Mouse (Mus musculus) neural tube, embryonic 15.5 days (tissue): ENCODE results near the gene Slc2a5. TPM values are rescaled to one million over a fixed set of nuclear protein-coding genes. Genes with fewer than 3 reads are reported as not detected.
A peak's percentile ranks its signal among the peaks of the same experiment; 100 is the strongest.

Experiments used
- ATAC-seq: fragments of 200-750 bp; cut with Nextera tagmentation; 2 replicates; pipeline ENCODE4 v1.8.0; 2017; ENCODE audit warnings: mild to moderate bottlenecking, moderate TSS enrichment, moderate library complexity; ENCODE audit not compliant: low FRiP score
- H3K27ac ChIP-seq: fragments of 300-500 bp; sonication (generic); replicated peaks from 2 replicates; pipeline ENCODE4 v1.5.1; 2015; ENCODE audit warnings: mild to moderate bottlenecking, inconsistent platforms
- H3K27me3 ChIP-seq: fragments of 300-500 bp; sonication (generic); replicated peaks from 2 replicates; pipeline ENCODE4 v1.6.1; 2015; ENCODE audit warnings: inconsistent platforms
- H3K36me3 ChIP-seq: fragments of 300-500 bp; sonication (generic); 2 replicates; pipeline ENCODE4 v1.6.1; 2015; ENCODE audit warnings: inconsistent platforms
- H3K4me1 ChIP-seq: fragments of 300-500 bp; sonication (generic); 2 replicates; pipeline ENCODE4 v1.6.1; 2015; ENCODE audit warnings: inconsistent platforms
- H3K4me2 ChIP-seq: fragments of 300-500 bp; sonication (generic); 2 replicates; pipeline ENCODE4 v1.6.1; 2015; ENCODE audit warnings: inconsistent platforms, mild to moderate bottlenecking, moderate library complexity
- H3K4me3 ChIP-seq: fragments of 300-500 bp; sonication (generic); replicated peaks from 2 replicates; pipeline ENCODE4 v1.5.1; 2015; ENCODE audit warnings: mild to moderate bottlenecking, inconsistent platforms
- H3K9ac ChIP-seq: fragments of 300-500 bp; sonication (generic); replicated peaks from 2 replicates; pipeline ENCODE4 v1.6.1; 2015; ENCODE audit warnings: mild to moderate bottlenecking, inconsistent platforms
- H3K9me3 ChIP-seq: fragments of 300-500 bp; sonication (generic); replicated peaks from 2 replicates; pipeline ENCODE4 v1.6.1; 2016; ENCODE audit warnings: inconsistent platforms
- WGBS: fragments of 180-500 bp; shearing (Covaris S2); methylation state at CpG from one replicate; pipeline ENCODE4 v1.1.7; 2015; ENCODE audit warnings: mixed read lengths; 5-methylcytosine and 5-hydroxymethylcytosine counted together
- polyA plus RNA-seq: library from polyadenylated mRNA; unstranded; fragments of >200 nt; fragmentation: Nextera tagmentation; extraction: Ambion mirVana; gene quantifications from 2 replicates; pipeline ENCODE4 v1.2.1, GENCODE M21; 2015

Slc2a5 gene
- polyA plus RNA-seq, 1 experiment from 2014 or later: 2.4 TPM

DNA sequence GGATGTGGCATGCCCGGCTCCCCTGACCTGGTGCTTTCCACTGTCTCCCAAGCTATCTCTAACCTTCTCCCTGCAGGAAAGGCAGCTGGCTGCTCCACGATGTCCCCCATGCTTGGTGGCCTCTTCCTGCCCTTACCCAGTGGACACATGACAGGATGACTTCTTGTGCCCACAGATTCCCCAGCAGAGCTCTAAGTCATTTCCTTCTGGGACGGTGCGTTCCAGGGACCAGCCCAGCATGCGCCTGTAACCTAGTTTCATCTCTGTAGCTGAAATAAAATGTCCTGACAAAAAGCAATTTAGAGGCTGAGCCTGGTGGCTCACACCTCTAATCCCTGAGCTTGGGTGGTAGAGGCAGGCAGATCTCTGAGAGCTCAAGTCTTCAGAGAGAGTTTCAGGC lies 12.4 kb upstream of the Slc2a5 start:
- Histone ChIP-seq H3K9me3 (no peaks in the 10 kb centered on the region), H3K27ac (no peak overlapping the region), H3K36me3 (no peaks in the 10 kb centered on the region), H3K4me1 (no peaks in the 10 kb centered on the region), H3K4me3 (no peak overlapping the region), H3K9ac (no peak overlapping the region), H3K27me3 (no peaks in the 10 kb centered on the region), H3K4me2 (no peak overlapping the region)
- ATAC-seq: no peak
- 84% methylated on average over 5 of the region's 5 CpGs for WGBS

DNA sequence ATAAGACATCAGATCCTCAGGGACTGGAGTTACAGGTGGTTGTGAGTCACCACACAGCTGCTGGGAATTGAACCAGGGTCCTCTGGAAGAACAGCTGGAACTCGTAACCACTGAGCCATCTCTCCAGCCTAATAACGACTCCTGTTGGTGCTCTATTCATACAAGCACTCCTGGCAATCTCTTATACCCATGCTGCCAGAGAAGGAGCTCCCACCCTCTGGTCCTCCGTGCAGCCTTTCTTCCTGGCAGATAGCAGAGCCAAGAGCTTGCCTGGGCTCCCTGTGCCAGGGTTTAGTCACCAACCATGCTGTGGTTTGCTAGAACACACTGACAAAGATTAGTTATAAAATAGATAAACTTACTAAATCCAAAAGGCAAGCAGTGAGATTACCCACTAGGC lies 9.4 kb upstream of the Slc2a5 start:
- no peak overlapping the region for H3K4me2 ChIP-seq
- no peaks in the 10 kb centered on the region for H3K4me1 ChIP-seq
- H3K27ac ChIP-seq: no peak overlapping the region
- no peak overlapping the region for H3K9ac ChIP-seq
- H3K27me3 ChIP-seq: no peaks in the 10 kb centered on the region
- ATAC-seq: no peak
- H3K4me3 ChIP-seq: no peak overlapping the region
- no peaks in the 10 kb centered on the region for H3K9me3 ChIP-seq
- no peaks in the 10 kb centered on the region for H3K36me3 ChIP-seq
- 63% methylated on average over 3 of the region's 3 CpGs for WGBS

DNA sequence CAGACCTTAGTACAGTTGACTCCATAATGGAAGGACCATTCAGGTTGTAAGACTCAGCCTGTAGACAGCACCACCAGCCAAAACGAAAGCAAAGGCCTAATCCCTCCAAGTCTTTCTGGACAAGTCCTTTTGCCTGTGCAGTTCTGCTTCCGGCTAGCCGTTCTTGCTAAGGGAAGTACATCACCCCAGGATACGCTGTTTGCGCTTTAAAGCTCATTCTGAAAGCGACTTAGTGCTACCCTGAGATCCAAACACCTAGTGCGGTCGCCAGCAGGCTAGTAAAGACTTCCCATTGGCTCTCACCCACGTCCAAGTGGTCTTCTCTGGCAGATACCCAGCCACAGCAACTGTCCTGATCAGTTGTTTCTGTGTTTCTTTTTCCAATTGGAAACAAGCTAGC lies 8.7 kb upstream of the Slc2a5 start:
- WGBS: 76% methylated on average over 9 of the region's 9 CpGs
- Histone ChIP-seq H3K27ac (no peak overlapping the region), H3K36me3 (no peaks in the 10 kb centered on the region), H3K9me3 (no peaks in the 10 kb centered on the region), H3K4me2 (no peak overlapping the region), H3K4me1 (no peaks in the 10 kb centered on the region), H3K4me3 (no peak overlapping the region), H3K27me3 (no peaks in the 10 kb centered on the region), H3K9ac (no peak overlapping the region)
- no peak for ATAC-seq

DNA sequence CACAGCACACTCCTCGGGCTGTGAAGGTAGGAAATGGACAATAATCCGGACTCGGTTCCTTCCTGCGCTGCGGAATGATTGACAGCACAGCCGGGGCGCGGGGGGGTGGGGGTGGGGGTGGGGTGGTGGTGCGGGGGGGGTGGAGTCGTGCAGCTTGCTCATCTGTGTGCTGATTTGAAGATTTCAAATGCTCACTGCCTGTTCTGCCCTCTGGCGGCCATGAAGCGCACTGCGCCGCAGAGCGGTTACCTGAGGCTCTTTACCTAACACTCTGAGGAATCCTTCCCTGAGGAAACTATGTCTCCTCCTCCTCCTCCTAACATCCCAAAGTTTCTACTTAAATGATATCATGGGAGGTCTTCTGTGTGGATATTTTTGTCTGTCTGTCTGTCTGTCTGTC lies 6.2 kb upstream of the Slc2a5 start:
- 9% methylated on average over 15 of the region's 15 CpGs for WGBS
- H3K9me3 ChIP-seq: no peaks in the 10 kb centered on the region
- ATAC-seq: no peak
- H3K4me3 ChIP-seq: no peak overlapping the region
- peak overlapping the region; percentile 38 for H3K4me2 ChIP-seq
- no peak overlapping the region for H3K27ac ChIP-seq
- H3K27me3 ChIP-seq: no peaks in the 10 kb centered on the region
- no peaks in the 10 kb centered on the region for H3K36me3 ChIP-seq
- no peaks in the 10 kb centered on the region for H3K4me1 ChIP-seq
- no peak overlapping the region for H3K9ac ChIP-seq

DNA sequence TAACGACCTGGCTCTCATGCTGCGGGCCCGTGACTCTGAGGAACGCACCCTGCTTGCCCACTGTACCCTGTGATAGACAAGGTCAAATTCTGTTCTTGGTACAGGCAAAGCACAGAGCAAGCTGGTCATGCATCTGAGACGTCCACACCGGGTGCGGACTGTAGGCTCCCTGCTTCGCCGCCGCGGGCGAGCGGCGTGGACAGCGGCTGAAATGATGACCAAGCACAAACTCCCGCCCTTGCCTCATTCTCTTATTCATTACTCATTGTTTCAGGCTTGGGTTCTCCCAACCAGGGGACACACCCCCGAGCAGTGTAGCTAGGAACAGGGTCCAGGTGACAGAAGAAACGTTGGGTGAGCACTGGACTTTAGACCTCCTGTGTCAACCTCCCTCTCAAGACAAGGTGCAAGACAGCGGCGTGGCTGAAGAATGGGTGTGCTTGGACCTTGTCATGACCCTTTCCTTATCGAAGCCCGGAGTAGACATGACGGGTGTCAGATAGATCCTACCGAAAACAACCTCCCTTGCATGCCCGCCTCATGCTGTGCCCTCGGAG lies 4.5 kb upstream of the Slc2a5 start:
- peaks cover 9% of the 10 kb centered on the region for H3K4me1 ChIP-seq
- H3K4me3 ChIP-seq: no peak overlapping the region
- no peaks in the 10 kb centered on the region for H3K36me3 ChIP-seq
- no peak overlapping the region for H3K27ac ChIP-seq
- no peaks in the 10 kb centered on the region for H3K9me3 ChIP-seq
- H3K27me3 ChIP-seq: no peaks in the 10 kb centered on the region
- WGBS: 92% methylated on average over 26 of the region's 26 CpGs
- H3K9ac ChIP-seq: no peak overlapping the region
- ATAC-seq: no peak
- H3K4me2 ChIP-seq: no peak overlapping the region

DNA sequence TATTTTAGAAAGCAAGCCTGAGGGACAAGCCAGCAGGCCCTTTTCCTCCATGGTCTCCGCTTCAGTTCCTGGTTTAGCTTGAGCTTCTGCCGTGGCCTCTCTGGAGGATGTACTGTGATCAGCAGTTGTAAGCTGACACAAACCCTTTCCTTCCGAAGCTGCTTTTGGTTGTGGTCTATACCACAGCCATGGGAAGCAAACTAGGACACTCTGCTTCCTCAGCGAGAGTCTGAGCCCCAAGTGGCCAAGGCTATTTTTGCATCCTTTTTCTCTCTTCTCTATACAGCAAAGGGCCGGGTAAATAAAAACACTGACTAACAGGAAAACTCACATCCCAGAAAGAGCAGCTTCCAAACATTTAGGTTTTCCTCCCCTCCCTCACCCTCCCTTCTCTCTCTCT lies 1.8 kb upstream of the Slc2a5 start:
- Histone ChIP-seq H3K9ac (no peak overlapping the region), H3K9me3 (no peaks in the 10 kb centered on the region), H3K4me1 (peaks cover 22% of the 10 kb centered on the region), H3K4me3 (no peak overlapping the region), H3K27ac (no peak overlapping the region), H3K36me3 (no peaks in the 10 kb centered on the region), H3K27me3 (no peaks in the 10 kb centered on the region), H3K4me2 (no peak overlapping the region)
- 44% methylated on average over 5 of the region's 5 CpGs for WGBS
- no peak for ATAC-seq

DNA sequence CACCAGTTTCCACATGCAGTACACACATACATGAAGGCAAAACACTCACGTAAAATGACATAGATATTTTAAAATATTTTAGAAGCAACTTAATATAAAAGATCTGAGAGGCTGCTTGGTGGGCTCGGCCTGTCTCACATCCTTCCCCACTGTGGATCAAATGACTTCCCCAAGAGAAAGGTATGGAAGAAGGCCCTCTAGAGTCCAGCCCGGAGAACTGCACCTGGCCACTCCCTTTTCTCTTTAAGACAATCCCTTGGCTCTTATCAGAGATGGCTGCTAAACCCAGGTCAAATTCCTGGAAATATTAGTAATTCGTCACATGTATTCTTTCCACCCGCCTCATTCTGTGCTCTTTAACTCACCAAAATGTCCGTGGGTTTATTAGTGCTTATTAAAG lies 920 bp upstream of the Slc2a5 start:
- Histone ChIP-seq H3K9ac (no peak overlapping the region), H3K36me3 (no peaks in the 10 kb centered on the region), H3K27ac (no peak overlapping the region), H3K27me3 (no peaks in the 10 kb centered on the region), H3K4me2 (no peak overlapping the region), H3K4me3 (no peak overlapping the region), H3K4me1 (peaks cover 22% of the 10 kb centered on the region), H3K9me3 (no peaks in the 10 kb centered on the region)
- ATAC-seq: no peak
- 65% methylated on average over 6 of the region's 6 CpGs for WGBS

DNA sequence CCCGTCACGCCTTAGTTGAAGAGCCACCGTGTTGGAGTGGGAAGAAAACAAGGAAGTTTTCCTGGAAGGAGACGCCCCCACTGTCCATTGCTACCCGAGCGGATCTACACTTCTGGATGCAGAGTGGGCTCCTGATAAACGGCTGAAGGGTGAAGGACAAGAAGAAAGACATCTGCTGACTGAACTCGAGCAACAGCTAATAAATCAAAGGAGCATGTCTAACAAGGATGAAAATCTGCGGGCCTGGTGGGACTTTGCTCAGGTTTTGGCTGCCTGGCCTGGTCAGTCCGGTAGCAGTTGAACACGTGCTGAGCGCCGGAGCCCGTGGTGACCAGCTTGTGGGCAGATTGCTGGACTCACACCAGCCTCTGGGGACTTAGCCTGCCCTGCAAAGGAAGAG lies 557 bp downstream of the Slc2a5 start:
- Histone ChIP-seq H3K27ac (no peak overlapping the region), H3K27me3 (no peaks in the 10 kb centered on the region), H3K4me2 (peak overlapping the region; percentile 46), H3K9ac (no peak overlapping the region), H3K4me3 (no peak overlapping the region), H3K4me1 (peaks cover 22% of the 10 kb centered on the region), H3K9me3 (no peaks in the 10 kb centered on the region), H3K36me3 (no peaks in the 10 kb centered on the region)
- 45% methylated on average over 14 of the region's 14 CpGs for WGBS
- no peak for ATAC-seq

DNA sequence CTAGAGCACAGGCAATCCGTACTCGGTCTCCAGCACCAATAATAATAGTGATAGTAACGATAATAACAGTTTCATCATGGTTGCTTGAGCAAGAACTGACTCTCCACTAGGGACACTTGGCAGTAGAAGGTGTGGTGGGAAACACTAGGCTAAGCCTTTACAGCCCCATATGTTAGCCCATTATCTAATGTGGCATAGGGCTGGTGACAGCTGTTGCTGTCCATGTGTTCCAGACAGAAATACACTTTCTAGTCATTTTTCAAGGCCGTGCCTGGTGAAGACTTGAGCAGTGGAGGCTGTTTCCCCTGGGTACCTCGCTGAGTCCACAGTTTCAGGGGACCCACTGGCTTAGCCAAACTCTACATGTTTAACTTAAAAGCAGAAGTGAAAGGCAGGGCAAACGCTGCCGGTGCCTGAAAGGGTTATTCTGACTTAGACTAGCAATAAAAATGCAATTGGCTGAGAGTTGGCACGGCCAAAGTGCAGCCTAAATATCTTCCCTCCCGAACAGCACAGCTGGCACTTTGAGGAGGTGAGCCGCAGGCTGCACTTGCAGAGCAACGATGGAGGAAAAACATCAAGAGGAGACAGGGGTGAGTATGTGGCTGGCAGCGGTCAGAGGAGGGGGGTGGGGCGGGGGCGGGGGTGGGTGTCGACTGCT lies 1.2 kb downstream of the Slc2a5 start:
- Histone ChIP-seq H3K9me3 (no peaks in the 10 kb centered on the region), H3K4me2 (0 out of 2 replicates have a peak overlapping the region, but pooled peaks have one; percentile 19), H3K9ac (no peak overlapping the region), H3K4me1 (peaks cover 22% of the 10 kb centered on the region), H3K36me3 (no peaks in the 10 kb centered on the region), H3K4me3 (no peak overlapping the region), H3K27ac (no peak overlapping the region), H3K27me3 (no peaks in the 10 kb centered on the region)
- WGBS: 26% methylated on average over 15 of the region's 15 CpGs
- no peak for ATAC-seq

DNA sequence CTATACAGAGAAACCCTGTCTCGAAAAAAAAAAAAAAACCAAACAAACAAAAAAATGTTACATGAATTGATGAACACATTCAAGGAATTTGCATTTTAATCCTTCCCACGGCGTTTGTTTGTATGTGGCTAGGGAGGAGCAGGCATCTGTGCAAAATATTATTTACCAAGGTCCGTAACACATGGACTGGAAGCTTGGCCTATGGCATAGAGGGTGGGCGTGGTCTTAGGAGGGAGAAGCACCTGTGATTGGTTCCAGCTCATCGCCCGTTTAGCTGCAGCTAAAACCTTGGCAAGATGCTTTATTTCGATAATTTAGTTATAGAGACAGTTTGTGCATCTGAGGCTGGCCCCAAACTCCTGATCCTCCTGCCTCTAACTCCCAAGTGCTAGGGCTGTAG lies 2.3 kb downstream of the Slc2a5 start:
- WGBS: 64% methylated on average over 8 of the region's 8 CpGs
- no peak overlapping the region for H3K27ac ChIP-seq
- H3K9ac ChIP-seq: no peak overlapping the region
- no peak for ATAC-seq
- no peaks in the 10 kb centered on the region for H3K9me3 ChIP-seq
- no peaks in the 10 kb centered on the region for H3K27me3 ChIP-seq
- H3K4me2 ChIP-seq: no peak overlapping the region
- H3K4me3 ChIP-seq: no peak overlapping the region
- H3K36me3 ChIP-seq: no peaks in the 10 kb centered on the region
- peaks cover 22% of the 10 kb centered on the region for H3K4me1 ChIP-seq

DNA sequence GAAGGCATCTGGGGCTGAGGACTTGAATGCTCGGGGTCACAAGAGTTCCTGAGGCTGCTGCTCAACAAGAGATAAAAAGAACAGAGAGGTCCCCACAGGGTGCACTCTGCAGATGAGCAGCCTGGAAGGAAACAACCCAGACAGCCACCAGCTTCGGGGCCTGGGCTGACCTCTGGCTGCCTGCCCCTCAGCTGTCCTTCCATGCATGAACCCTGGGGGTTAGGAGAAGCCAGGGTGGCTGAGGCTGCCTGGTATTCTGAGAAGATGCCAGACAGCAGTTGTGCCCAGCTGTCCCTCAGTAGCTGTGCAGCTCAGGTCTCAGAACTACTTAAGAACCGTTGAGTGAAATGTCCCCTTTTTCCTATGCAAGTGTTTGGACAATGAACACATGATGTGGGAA lies 3.4 kb downstream of the Slc2a5 start:
- 66% methylated on average over 3 of the region's 3 CpGs for WGBS
- Histone ChIP-seq H3K4me1 (peaks cover 22% of the 10 kb centered on the region), H3K27ac (no peak overlapping the region), H3K9me3 (no peaks in the 10 kb centered on the region), H3K9ac (no peak overlapping the region), H3K4me2 (no peak overlapping the region), H3K27me3 (no peaks in the 10 kb centered on the region), H3K36me3 (no peaks in the 10 kb centered on the region), H3K4me3 (no peak overlapping the region)
- ATAC-seq: no peak

DNA sequence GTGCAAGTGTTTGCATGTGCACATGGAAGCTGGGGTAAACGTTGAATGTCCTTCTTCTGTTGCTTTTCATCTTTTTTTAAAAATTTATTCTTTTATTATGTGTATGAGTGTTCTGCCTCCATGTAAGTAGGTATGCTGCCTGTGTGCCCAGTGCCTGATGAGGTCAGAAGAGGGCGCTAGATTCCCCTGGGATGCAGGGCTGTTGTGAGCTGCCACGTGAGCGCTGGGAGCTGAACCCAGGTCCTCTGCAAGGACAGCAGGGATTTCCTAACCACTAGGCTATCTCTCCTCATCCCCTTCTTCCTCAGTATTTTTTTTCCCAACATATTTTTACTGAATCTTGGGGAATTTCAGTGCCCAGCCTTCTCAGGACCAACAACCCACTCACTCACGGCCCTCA lies 7.3 kb downstream of the Slc2a5 start:
- no peaks in the 10 kb centered on the region for H3K4me1 ChIP-seq
- H3K9me3 ChIP-seq: no peaks in the 10 kb centered on the region
- 89% methylated on average over 5 of the region's 5 CpGs for WGBS
- no peak overlapping the region for H3K27ac ChIP-seq
- no peak overlapping the region for H3K9ac ChIP-seq
- no peaks in the 10 kb centered on the region for H3K36me3 ChIP-seq
- H3K4me3 ChIP-seq: no peak overlapping the region
- no peaks in the 10 kb centered on the region for H3K27me3 ChIP-seq
- no peak for ATAC-seq
- no peak overlapping the region for H3K4me2 ChIP-seq
